Mouse (Mus musculus) liver, embryonic 16.5 days (tissue): ENCODE results near the gene Csf3. TPM values are rescaled to one million over a fixed set of nuclear protein-coding genes. Genes with fewer than 3 reads are reported as not detected.
A peak's percentile ranks its signal among the peaks of the same experiment; 100 is the strongest.
"Not testable (repeated sequence)": the region's sequence is repeated elsewhere in the genome, so short reads cannot be mapped to it uniquely, and the experiment has no call there.

ENCODE experiments used
- ATAC-seq: fragments of 200-750 bp; cut with Nextera tagmentation; 2 replicates; pipeline ENCODE4 v1.8.0; 2017; ENCODE audit warnings: low read depth, mild to moderate bottlenecking, moderate number of reproducible peaks, moderate library complexity
- H3K27ac ChIP-seq: fragments of 300-500 bp; sonication (generic); 2 replicates; pipeline ENCODE4 v1.5.1; 2014; ENCODE audit warnings: mild to moderate bottlenecking, low read length
- H3K27me3 ChIP-seq: fragments of 300-500 bp; sonication (generic); 2 replicates; pipeline ENCODE4 v1.6.1; 2014; ENCODE audit warnings: low read depth, low read length, mixed read lengths; ENCODE audit not compliant: control insufficient read depth, insufficient read depth
- H3K36me3 ChIP-seq: fragments of 300-500 bp; sonication (generic); 2 replicates; pipeline ENCODE4 v1.6.1; 2014; ENCODE audit warnings: mild to moderate bottlenecking; ENCODE audit not compliant: control insufficient read depth, insufficient read depth
- H3K4me1 ChIP-seq: fragments of 300-500 bp; sonication (generic); 2 replicates; pipeline ENCODE4 v1.6.1; 2014; ENCODE audit warnings: low read depth, low read length, mixed read lengths; ENCODE audit not compliant: control insufficient read depth
- H3K4me2 ChIP-seq: fragments of 300-500 bp; sonication (generic); 2 replicates; pipeline ENCODE4 v1.6.1; 2014; ENCODE audit warnings: low read depth, low read length, mixed read lengths
- H3K4me3 ChIP-seq: fragments of 300-500 bp; sonication (generic); 2 replicates; pipeline ENCODE4 v1.5.1; 2014; ENCODE audit warnings: low read depth, mild to moderate bottlenecking, low read length
- H3K9ac ChIP-seq: fragments of 300-500 bp; sonication (generic); 2 replicates; pipeline ENCODE4 v1.6.1; 2014; ENCODE audit warnings: low read depth, low read length
- H3K9me3 ChIP-seq: fragments of 300-500 bp; sonication (generic); replicated peaks from 2 replicates; pipeline ENCODE4 v1.6.1; 2016; ENCODE audit warnings: low read length; ENCODE audit not compliant: control insufficient read depth
- WGBS: fragments of 180-500 bp; shearing (Covaris S2); extraction: QIAGEN DNeasy Blood & Tissue Kit; methylation state at CpG from one replicate; pipeline ENCODE4 v1.1.7; 2014; ENCODE audit not compliant: insufficient replicate concordance; 5-methylcytosine and 5-hydroxymethylcytosine counted together
- polyA plus RNA-seq: library from polyadenylated mRNA; unstranded; fragments of >200 nt; fragmentation: Nextera tagmentation; extraction: Ambion mirVana; gene quantifications from 2 replicates; pipeline ENCODE4 v1.2.1, GENCODE M21; 2015

The Csf3 gene
- polyA plus RNA-seq, 1 experiment from 2014 or later = not detected

GRCm38 (mm10) chr11:98705021-98705420 lies 4.0 kb downstream of the Csf3 start:
- Histone ChIP-seq H3K36me3 (peaks cover 9% of the 10 kb centered on the region), H3K27me3 (no peaks in the 10 kb centered on the region), H3K9me3 (no peaks in the 10 kb centered on the region), H3K4me3 (no peak overlapping the region), H3K9ac (no peak overlapping the region), H3K27ac (no peak overlapping the region), H3K4me2 (no peak overlapping the region), H3K4me1 (peaks cover 10% of the 10 kb centered on the region)
- WGBS = 78% methylated on average over 10 of the region's 10 CpGs
- ATAC-seq = no peak

GRCm38 (mm10) chr11:98707401-98708281 lies 6.6 kb downstream of the Csf3 start:
- H3K27me3 ChIP-seq = no peaks in the 10 kb centered on the region
- H3K9ac ChIP-seq = no peak overlapping the region
- H3K36me3 ChIP-seq = peaks cover 9% of the 10 kb centered on the region
- peaks cover 20% of the 10 kb centered on the region for H3K4me1 ChIP-seq
- H3K4me3 ChIP-seq = no peak overlapping the region
- no peak overlapping the region for H3K4me2 ChIP-seq
- 0 out of 2 replicates have a peak overlapping the region, but pooled peaks have one; percentile 0 for H3K27ac ChIP-seq
- WGBS = 82% methylated on average over 22 of the region's 22 CpGs
- no peak for ATAC-seq
- no peaks in the 10 kb centered on the region for H3K9me3 ChIP-seq

GRCm38 (mm10) chr11:98708282-98708956 lies 7.4 kb downstream of the Csf3 start:
- ATAC-seq = no peak
- H3K27me3 ChIP-seq = no peaks in the 10 kb centered on the region
- no peak overlapping the region for H3K9ac ChIP-seq
- H3K4me1 ChIP-seq = peaks cover 20% of the 10 kb centered on the region
- H3K9me3 ChIP-seq = no peaks in the 10 kb centered on the region
- no peak overlapping the region for H3K4me3 ChIP-seq
- H3K36me3 ChIP-seq = peaks cover 9% of the 10 kb centered on the region
- H3K27ac ChIP-seq = 0 out of 2 replicates have a peak overlapping the region, but pooled peaks have one; percentile 0
- no peak overlapping the region for H3K4me2 ChIP-seq
- WGBS = 65% methylated on average over 19 of the region's 19 CpGs

DNA sequence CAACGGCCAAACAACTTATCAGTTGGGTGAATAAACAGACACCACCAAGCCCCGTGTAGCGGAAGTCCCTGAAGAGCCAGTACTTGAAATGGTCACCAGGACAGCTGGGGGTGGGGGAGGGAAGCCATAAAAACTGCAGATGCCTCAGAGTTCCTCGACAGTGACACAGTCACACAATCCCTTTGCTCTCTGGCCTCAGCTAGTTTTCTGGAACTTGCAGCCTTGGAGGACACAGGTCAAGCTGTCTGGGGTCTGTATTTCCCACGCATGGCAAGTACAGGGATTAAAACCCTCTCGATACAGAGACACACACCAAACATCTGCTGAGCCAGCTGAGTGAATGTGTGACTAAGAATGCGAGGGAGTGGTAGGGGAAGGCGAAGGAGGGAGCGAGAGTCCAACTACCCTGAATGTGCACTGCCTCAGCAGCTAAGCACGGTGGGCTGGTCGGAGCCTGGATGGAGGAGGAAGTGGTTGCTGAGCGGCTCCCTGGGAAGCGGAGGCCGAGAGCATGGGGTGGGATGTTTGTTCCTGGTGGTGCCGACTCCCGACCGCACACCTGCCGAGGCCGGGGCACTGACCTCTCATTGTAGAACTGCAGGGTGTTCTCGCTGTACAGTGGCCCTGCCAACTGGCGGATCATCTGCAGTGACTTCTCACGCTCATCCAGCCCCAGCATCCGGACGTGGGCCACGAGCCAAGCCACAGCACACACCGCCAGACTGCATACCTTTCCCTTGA lies 8.1 kb downstream of the Csf3 start:
- no peak for ATAC-seq
- Histone ChIP-seq H3K9me3 (no peaks in the 10 kb centered on the region), H3K27ac (peak overlapping the region; percentile 46), H3K4me2 (no peak overlapping the region), H3K4me1 (peaks cover 20% of the 10 kb centered on the region), H3K36me3 (peaks cover 9% of the 10 kb centered on the region), H3K27me3 (no peaks in the 10 kb centered on the region), H3K4me3 (no peak overlapping the region), H3K9ac (no peak overlapping the region)
- 47% methylated on average over 26 of the region's 26 CpGs for WGBS

DNA sequence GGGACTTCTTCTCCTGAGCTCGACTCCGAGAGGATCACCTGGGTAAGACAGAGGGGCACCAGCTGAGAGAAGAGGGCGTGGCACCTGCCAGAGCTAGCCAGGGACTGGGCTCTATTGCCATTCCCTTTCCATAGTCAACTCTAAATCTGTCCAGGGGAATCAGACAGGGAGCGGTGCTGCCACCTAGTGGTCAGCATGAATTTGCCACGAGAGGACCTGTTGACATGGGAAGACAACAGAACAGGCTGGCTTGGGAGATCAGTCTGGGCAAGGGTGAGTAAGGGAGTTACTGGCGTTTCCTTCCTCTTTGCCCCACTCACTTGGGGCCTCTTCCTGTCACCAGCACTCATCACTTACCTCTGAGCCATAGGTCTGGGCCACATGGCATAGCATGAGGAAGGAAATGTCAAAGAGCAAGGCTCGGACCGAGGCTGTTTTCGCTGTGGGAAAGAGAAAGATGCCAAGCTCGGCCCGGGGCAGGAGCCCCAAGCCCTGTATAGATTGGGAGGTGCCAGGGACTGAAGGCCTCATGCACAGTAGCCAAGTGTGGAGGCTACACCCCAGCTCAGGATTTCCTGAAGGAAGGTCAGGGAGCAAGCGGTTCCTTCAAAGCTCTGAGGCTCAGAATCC lies 9.5 kb downstream of the Csf3 start:
- 22% methylated on average over 12 of the region's 12 CpGs for WGBS
- peak overlapping the region; percentile 68; the same call in 1 of the 2 replicates for H3K27ac ChIP-seq

DNA sequence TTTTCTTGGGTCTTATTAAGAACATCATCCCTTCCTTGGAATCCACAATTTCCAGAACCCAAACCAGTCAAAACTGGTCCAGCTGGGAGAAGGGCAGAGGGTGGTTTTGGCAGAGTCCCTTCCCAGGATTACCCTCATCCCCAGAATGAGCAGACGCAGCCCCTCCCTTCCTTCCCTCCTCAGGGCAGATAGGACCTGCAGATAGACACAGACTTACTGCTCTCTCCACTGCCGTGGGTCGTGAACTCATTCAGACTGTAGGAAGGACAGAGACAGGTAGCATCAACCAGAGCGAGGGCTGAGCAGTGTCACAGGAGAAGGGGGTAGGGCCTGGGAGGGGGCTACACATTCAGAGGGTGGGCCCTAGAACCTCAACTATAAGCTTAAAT lies 10.0 kb downstream of the Csf3 start:
- Histone ChIP-seq H3K27me3 (no peaks in the 10 kb centered on the region), H3K36me3 (peaks cover 3% of the 10 kb centered on the region), H3K4me2 (no peak overlapping the region), H3K9me3 (no peaks in the 10 kb centered on the region), H3K27ac (no peak overlapping the region), H3K4me3 (no peak overlapping the region), H3K4me1 (peaks cover 20% of the 10 kb centered on the region), H3K9ac (no peak overlapping the region)
- 32% methylated on average over 4 of the region's 4 CpGs for WGBS
- ATAC-seq = no peak

More for the DNA sequence above, 9.5 kb downstream of the Csf3 start:
- H3K36me3 ChIP-seq = peaks cover 4% of the 10 kb centered on the region
- H3K4me2 ChIP-seq = no peak overlapping the region
- H3K4me3 ChIP-seq = no peak overlapping the region
- H3K9ac ChIP-seq = no peak overlapping the region
- H3K9me3 ChIP-seq = no peaks in the 10 kb centered on the region
- H3K4me1 ChIP-seq = peaks cover 20% of the 10 kb centered on the region
- H3K27me3 ChIP-seq = no peaks in the 10 kb centered on the region
- ATAC-seq = peak; percentile 54

DNA sequence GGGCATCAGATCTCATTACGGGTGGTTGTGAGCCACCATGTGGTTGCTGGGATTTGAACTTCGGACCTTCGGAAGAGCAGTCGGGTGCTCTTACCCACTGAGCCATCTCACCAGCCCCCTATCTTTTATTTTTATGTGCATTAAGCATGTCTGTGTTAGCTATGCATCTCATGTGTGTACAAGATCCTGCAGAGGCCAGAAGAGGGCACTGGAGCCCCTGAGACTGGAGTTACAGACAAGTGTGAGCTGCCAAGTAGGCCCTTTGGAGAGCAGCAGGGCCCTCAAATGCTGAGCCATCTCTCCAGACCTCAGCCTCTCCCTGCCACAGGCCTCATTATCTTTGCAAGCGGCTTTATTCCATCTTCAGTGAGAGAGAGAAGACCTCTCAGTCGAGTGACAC lies 10.9 kb downstream of the Csf3 start:
- ATAC-seq = not testable (repeated sequence)
- WGBS = 73% methylated on average over 5 of the region's 6 CpGs

GRCm38 (mm10) chr11:98713703-98714102 lies 12.6 kb downstream of the Csf3 start:
- Histone ChIP-seq H3K36me3 (peaks cover 4% of the 10 kb centered on the region; the same call in 1 of the 2 replicates), H3K27ac (no peak overlapping the region), H3K4me2 (no peak overlapping the region), H3K4me3 (no peak overlapping the region), H3K9ac (no peak overlapping the region), H3K27me3 (no peaks in the 10 kb centered on the region), H3K9me3 (no peaks in the 10 kb centered on the region), H3K4me1 (peaks cover 22% of the 10 kb centered on the region)
- no peak for ATAC-seq
- 73% methylated on average over 12 of the region's 12 CpGs for WGBS

More for the DNA sequence above, 10.9 kb downstream of the Csf3 start:
- not testable (repeated sequence) for H3K36me3 ChIP-seq, H3K4me2 ChIP-seq, H3K27ac ChIP-seq, H3K27me3 ChIP-seq, H3K9ac ChIP-seq, H3K9me3 ChIP-seq, H3K4me3 ChIP-seq
- peaks cover 20% of the 10 kb centered on the region for H3K4me1 ChIP-seq
